Mouse (Mus musculus) ovary, postnatal 10 days (tissue): ENCODE results near the gene Ndufaf1.

ENCODE experiments used
- DNase-seq: peaks from one replicate; pipeline ENCODE4 v3.0.0; 2022; ENCODE audit warnings: low spot score

The Ndufaf1 gene

GRCm38 (mm10) chr2:119618199-119618982 lies 44.2 kb downstream of the Ndufaf1 start, which contains the start of the genes Nusap1 and Oip5:
Gene Nusap1, plus strand, starts transcription at chr2:119618298.
Gene Oip5, minus strand, starts transcription at chr2:119618469.
- peak; percentile 68 for DNase-seq

GRCm38 (mm10) chr2:119617841-119618198 lies 44.8 kb downstream of the Ndufaf1 start:
- no peak for DNase-seq

GRCm38 (mm10) chr2:119607023-119607422 lies 55.6 kb downstream of the Ndufaf1 start:
- no peak for DNase-seq
